ENCODE assay signal across 19 mouse cellular contexts in the genomic region with DNA sequence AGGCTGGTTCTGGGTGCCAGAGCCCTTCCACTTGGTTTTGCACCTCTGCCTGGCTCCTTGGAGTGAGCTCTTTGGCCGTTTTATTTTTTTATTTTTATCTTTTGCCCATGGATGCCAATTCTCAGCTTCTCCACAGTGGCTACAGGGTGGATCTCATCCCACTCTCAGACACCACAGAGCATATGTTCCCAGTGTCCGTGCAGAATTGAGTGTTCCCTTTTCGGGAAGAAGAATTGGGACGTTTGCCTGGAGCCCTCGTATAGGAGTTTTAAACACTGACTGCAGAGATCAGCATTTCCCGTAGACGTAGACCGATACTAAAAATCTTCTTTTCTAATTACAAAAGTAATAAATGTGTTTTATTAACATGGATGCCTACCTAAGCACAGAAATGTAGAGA. TPM values are rescaled to one million over a fixed set of nuclear protein-coding genes. Genes with fewer than 3 reads are reported as not detected.
DNase-seq lines count a peak whose midpoint lies in the region.
"Had no signal": no experiment of that assay in that cellular context is flagged by ENCODE, and none has a peak within 500 bp of the region (broad histone marks: within the 10 kb centered on the region; RNA-seq: fewer than 3 reads in every experiment).

No protein-coding gene starts in this region.

- H3K4me3 ChIP-seq in heart, embryonic 10.5 days: no peak overlapping the region
- H3K4me3 ChIP-seq: embryonic facial prominence, embryonic 10.5 days; forebrain, embryonic 13.5 days; heart, embryonic 13.5 days; hindbrain, embryonic 15.5 days had no signal

- no peaks in the 10 kb centered on the region for H3K9me3 ChIP-seq in heart, embryonic 10.5 days
- H3K9me3 ChIP-seq: embryonic facial prominence, embryonic 10.5 days; forebrain, embryonic 13.5 days; heart, embryonic 13.5 days; hindbrain, embryonic 15.5 days had no signal

- whole genome bisulfite sequencing in heart, embryonic 10.5 days: 96% methylated on average over 8 of the region's 8 CpGs

- H3K36me3 ChIP-seq in heart, embryonic 10.5 days: no peaks in the 10 kb centered on the region
- H3K36me3 ChIP-seq: embryonic facial prominence, embryonic 10.5 days; heart, embryonic 13.5 days; hindbrain, embryonic 15.5 days had no signal

- peaks cover 10% of the 10 kb centered on the region for H3K4me1 ChIP-seq in heart, embryonic 10.5 days
- H3K4me1 ChIP-seq: forebrain, embryonic 13.5 days; hindbrain, embryonic 15.5 days had no signal

- intact Hi-C loops in left cerebral cortex, postnatal 36 days (cut with DNase I): no loop called here

- peak; percentile 19 for DNase-seq in heart, adult 11 months
- DNase-seq in heart, embryonic 10.5 days (ENCODE audit: low spot score): no peak
- peak; percentile 37 to 48 for DNase-seq in left cerebral cortex, postnatal 36 days (ENCODE audit: low spot score in 2 of 2)
- DNase-seq in left cerebral cortex, adult 11 months (ENCODE audit: low spot score): no peak
- DNase-seq in brain, adult 2 months (ENCODE audit: low read depth, low spot score): peak; percentile 69
- peak; percentile 52 for DNase-seq in telencephalon, adult 2 months (ENCODE audit: low read depth, low spot score)
- DNase-seq in liver: no peak
- DNase-seq: adrenal gland, adult 2 months; adrenal gland, postnatal 25 days; cerebellum, adult 2 months; cerebellum, postnatal 10 days; forebrain, postnatal 0 days; gastrocnemius, postnatal 14 days; heart, postnatal 36 days had no signal

- H3K27ac ChIP-seq in heart, embryonic 10.5 days: no peak overlapping the region
- H3K27ac ChIP-seq: embryonic facial prominence, embryonic 10.5 days; forebrain, embryonic 13.5 days; heart, embryonic 13.5 days; hindbrain, embryonic 15.5 days had no signal

- H3K27me3 ChIP-seq in heart, embryonic 10.5 days (ENCODE audit: insufficient read depth, poor library complexity, severe bottlenecking): no peaks in the 10 kb centered on the region
- H3K27me3 ChIP-seq: CH12.LX; forebrain, embryonic 13.5 days; hindbrain, embryonic 15.5 days had no signal

RNA-seq across cellular contexts. Expression of a gene that starts 53.1 kb away (rescaled TPM):
- 18.0 and 25.3 TPM in 2 replicates for polyA plus RNA-seq in heart, embryonic 10.5 days (2016; fragmentation: Nextera tagmentation; extraction: Ambion mirVana)
- 10 to 100 TPM; 42.3 to 43.9 TPM for total RNA-seq in left cerebral cortex, postnatal 36 days (2021)

Comparison
In these comparisons a context has a peak if more than half of its experiments do, and no peak if none do; other contexts are left out.
1. DNase-seq: peak in heart, adult 11 months (single experiment), left cerebral cortex, postnatal 36 days (2 of 2), brain, adult 2 months (single experiment) and telencephalon, adult 2 months (single experiment); none in heart, embryonic 10.5 days (single experiment), left cerebral cortex, adult 11 months (single experiment) and liver (single experiment).